Mouse (Mus musculus) cerebellum, adult 2 months (tissue): ENCODE measurements at regions not wholly inside any gene's neighbourhood (a gene's known extent, or its start where the extent isn't known, plus 50 kb on each side); places are given as distances from the start of the nearest gene placed in this dataset.

Experiments
- CTCF ChIP-seq: fragments of 200-500 bp; IDR thresholded peaks from 2 replicates; pipeline ENCODE4 v1.5.1; 2011; ENCODE audit warnings: low read depth, mild to moderate bottlenecking, control low read depth, low read length, moderate library complexity, borderline replicate concordance; ENCODE audit not compliant: insufficient read depth
- POLR2A ChIP-seq: fragments of 200-500 bp; IDR thresholded peaks from 2 replicates; pipeline ENCODE4 v1.6.1; 2011; ENCODE audit warnings: low read length, control low read depth, borderline replicate concordance; ENCODE audit not compliant: insufficient read depth

DNA sequence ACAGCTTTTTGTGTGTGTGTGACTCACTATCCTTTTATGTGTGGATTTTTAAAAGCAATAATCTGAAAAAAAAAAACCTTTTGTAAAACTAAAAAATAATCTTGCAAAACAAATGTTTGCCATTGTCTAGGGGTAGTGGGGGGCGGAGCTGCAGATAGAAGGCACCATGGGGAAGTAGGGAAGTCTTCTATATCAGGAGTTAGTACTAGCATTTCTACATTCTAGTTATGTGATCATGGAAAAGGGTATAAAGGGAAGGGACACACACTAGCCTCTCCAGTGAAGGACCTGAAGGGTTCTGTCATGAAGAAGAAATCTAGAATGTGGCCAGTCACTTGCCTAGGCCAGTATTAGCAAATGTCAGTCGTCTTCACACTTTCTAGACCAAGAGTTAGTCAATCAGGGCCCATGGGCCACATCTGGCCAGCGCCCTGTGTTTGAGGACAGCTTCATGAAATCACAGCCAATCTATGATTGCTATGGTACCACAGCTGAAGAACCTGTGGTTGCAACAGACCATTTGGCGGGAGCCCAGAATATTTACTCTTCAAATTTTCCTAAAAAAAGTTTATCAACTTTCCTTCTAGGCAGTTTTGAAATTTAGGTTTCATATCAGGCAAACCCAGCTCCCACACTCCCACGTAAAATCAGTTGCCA, 101.9 kb upstream of the Cpeb2 start:
- no peak for TF ChIP-seq CTCF
- TF ChIP-seq POLR2A: no peak
